Mouse (Mus musculus): ENCODE data around the gene Kif13a.

Kif13a gene

DNA sequence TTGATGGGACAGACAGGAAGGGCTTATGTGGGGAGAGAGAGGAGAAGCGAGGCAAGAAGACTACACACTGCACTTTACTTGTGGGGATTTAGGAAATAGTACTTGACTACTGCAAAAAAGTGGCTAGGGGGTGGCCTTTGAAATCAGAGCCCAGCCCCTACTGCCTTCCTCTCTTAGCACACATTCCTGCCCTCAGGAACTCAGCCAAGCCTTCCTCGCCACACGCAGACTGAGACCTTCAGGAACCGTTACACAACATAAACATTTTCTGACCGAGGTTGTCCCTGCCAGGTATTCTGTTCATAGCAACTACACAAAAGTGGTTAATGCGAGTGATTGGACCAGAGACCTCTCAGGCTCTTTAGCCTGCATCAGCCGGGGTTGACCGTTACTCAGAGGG is 8.1 kb downstream of the Kif13a start:
- DNase-seq (ENCODE audit: low spot score): no peak

GRCm38 (mm10) chr13:46919797-46920196 is 9.9 kb downstream of the Kif13a start:
- DNase-seq (ENCODE audit: low spot score): no peak

DNA sequence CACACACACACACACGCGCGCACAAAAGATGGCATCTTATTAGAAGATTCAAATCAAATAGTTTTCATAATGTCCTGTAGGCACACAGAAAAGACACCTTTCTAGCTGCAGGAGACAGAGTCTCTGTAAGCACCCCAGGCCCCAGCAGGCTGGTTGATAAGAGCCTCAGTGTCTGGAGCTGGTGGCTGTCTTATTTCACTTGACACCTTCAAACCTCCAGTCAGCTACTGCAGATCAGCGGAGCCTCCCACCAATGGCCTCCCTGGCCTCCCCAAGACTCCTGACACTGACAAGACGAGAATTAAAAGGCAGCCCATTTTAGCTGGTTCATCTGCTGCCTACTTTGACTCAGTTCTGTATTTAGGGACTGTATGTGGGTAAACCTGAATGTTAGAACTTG is 11.2 kb downstream of the Kif13a start:
- DNase-seq (ENCODE audit: low spot score): no peak

- DNase-seq (ENCODE audit: low spot score): no peak
Observed at GRCm38 (mm10) chr13:46911960-46912359, 17.7 kb downstream of the Kif13a start.

DNA sequence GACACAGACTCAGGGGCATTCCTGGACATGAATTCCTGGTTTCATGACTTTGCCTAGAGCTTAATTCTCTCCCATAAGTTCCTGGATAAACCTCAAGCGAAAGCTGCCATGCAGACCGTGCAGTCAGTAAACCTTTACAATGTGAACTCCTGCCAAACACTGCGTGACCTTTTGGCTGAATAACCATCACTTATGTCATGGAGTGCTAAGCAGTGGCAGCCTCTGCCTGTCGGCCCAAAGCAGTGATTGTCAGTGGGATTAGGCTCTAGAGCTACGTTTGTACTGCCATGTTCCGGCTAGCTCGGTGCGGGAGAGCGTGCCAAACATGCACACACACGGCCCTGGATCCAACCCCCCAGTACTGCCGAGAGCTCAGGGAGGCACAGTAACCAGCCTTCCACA is 18.6 kb downstream of the Kif13a start:
- DNase-seq (ENCODE audit: low spot score): no peak

DNA sequence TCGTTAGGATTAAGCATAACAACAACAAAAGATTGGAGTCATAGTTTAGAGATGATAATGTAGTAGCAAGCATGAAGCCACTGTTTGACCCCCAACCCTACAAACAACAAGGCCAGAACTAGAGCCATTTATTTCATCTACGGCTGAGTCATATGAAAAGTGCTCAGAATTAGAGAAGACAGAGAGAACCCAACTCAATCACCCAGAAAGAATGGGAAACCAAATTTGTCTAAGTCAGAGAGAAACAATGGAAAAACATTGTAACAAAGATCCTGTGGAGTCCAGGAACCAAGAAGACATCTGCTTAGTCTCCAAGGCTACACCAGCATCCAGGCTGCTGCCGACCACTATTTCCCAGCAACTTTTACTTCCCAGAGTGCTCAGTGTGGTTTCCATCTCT is 19.7 kb downstream of the Kif13a start:
- no peak for DNase-seq (ENCODE audit: low spot score)

DNA sequence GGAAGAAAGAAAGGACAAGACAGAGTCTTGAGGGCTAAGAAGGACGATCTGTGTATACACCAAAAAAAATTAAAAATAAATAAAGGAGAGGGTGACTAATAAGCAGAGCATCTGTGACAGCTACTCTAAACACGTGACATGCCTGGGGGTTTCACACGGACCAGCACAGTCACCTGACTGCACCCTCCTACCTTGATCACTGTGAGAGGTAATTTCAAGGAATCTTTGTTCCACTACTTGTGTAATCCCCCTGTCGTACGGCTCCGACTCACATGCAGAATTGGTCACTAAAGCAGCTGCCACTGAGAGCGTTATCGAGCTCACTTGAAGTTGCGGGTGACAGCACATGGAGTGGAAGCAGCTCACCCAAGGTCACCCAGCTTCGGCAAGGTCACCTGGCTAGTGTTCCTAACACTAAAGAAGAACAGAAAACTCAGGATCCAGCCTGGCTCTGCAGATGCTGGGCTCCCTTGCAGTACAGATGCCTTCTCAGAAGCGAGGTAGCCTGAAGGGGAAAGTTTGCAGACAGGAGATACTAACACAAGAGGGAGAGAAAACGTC is 20.6 kb downstream of the Kif13a start:
- no peak for DNase-seq (ENCODE audit: low spot score)

DNA sequence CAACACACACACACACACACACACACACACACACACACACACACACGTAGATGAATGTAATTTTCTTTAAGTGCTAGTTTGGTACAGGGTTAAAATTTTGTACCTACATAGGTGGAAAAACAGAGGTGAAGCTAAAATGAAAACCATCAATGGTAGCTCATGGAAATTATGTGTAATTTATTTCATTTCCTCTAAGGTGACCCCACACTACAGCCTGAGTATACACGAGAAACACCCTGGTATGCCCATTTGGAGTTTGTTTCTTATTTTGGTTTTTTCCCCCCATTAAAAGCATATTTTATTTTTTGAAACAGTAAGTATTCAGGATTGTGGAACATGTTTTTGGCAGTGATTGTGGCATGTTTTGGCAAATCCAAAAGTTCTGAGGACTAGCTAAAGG is 21.3 kb downstream of the Kif13a start:
- no peak for DNase-seq (ENCODE audit: low spot score)

GRCm38 (mm10) chr13:46907861-46908260 is 21.8 kb downstream of the Kif13a start:
- DNase-seq (ENCODE audit: low spot score): no peak

DNA sequence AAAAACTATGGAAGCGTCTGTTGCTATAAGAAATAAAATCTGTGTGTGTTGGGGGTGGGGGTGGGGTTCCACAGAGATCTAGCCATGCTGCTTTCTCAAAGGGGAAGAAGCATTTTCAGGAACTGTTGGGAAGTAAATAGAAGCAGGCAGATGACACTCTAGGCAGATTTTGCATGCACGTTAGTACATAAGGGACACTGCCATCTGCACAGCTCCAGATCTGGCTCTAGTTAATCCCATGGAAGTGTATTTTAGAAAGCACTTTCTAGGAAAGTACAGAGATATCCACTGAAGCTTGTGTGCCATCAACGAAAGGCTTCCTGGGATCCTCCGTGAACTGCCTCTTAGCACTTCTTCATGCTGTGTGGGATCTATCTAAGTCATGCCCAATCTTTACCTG is 22.6 kb downstream of the Kif13a start:
- no peak for DNase-seq (ENCODE audit: low spot score)

DNA sequence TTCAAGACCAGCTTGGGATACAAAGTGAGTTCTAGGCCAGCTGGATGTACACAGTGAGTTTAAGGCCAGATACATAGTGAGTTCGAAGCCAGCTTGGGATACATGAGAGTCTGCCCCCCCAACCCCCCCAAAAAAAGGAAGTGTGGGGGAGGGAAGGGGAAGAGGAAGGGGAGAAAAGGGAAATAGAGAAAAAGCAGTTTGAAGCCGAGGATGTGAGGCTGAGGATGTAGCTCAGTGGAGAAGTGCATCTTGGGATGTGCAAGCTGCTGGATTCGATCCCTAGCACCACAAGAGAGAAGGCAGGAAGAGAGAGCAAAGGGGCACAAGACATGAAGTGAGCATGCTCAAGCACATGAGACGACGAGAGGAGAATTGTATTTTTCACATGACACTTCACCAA is 23.7 kb downstream of the Kif13a start:
- no peak for DNase-seq (ENCODE audit: low spot score)

DNA sequence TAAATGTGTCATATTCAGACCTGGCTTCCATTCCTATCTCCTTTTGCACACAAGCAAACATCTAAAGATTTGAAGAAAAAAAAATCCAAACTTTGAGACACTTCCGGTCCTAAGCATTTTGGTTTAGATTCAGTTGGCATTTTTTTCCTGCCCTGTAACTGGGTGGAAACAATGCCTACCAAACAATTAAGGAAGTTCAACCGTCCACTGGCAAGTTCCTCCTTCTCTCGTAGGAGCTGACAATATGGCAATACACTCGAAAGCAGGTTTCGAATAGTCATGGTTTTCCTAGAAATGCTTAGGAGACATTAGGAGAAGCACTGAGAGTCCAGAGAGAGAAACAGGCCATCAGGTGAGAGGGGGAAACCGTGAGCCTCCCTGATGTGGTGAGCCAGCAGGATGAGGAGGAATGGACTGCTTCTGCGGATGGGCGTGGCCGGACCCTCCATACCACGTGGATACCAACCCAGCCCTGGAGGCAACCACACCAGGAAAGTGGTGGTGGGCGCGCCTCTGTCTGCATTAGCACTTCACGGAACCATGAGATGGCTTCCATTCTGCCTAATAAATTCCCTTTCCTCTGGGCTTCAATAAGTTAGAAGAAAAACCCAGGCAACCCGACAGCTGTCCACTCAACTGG is 24.6 kb downstream of the Kif13a start:
- no peak for DNase-seq (ENCODE audit: low spot score)

DNA sequence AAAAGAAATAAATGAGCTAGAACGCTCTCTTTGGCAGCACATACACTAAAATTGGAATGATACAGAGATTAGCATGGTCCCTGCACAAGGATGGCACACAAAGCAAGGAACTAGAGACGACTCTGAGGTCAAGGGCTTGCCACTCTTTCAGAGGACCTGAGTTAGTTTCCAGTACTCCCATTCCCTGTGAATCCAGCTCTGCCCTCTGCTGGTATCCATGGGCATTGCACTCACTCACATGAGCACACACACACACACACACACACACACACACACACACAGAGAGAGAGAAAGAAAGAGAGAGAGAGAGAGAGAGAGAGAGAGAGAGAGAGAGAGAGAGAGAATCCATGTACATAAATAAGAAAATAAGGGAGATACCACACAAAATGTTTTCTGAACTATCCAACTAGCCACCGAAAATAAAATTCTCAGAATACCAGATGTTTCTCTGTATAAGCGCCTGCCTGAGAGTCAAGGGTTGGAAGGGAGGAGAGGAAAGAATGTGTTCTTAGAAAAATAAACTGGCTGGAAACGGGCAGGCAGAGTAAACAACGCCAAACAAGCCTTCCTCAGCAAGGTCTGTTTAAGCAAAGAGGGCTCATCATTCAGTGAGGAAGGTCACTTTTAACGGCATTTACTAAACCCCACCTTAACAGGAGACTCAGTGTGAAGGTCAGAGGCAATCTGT is 27.0 kb downstream of the Kif13a start:
- no peak for DNase-seq (ENCODE audit: low spot score)

- DNase-seq (ENCODE audit: low spot score): no peak
Observed at GRCm38 (mm10) chr13:46900870-46901555, 28.7 kb downstream of the Kif13a start.

DNA sequence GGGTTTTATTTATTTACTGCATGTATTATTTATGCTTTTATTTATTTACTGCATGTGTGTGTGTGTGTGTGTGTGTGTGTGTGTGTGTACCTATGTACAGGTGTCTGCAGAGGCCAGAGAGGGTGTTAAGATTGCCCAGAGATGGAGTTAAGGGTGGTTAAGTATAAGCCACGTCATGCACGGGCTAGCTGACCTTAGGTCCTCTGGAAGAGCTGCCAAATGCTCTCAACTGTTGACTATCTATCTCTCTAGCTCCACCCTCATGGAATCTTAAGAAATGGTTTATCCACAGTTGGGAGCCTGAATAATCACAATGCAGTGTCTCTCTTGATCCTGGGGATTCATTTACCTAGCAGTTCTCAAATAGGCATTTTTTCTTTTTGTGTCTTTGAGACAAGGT is 30.8 kb downstream of the Kif13a start:
- DNase-seq (ENCODE audit: low spot score): no peak

DNA sequence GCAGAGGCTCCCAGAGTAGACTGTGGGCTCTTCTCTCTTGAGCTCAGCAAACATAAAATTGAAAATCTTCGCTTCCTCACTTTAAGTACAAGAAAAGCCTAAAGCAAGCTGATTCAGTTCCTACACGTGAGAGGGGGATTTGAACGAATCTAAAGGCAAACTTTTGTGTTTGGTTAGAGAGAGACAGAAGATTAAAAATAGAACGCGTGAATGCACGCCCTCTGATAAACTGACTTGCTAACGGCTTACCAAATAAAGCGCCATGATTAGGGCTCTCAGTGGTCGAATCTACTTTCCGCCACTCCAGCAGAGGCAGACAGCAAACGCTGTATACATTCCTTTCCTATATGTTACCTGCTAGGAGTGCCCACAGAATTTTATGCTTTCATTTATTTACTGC is 31.3 kb downstream of the Kif13a start:
- no peak for DNase-seq (ENCODE audit: low spot score)

DNA sequence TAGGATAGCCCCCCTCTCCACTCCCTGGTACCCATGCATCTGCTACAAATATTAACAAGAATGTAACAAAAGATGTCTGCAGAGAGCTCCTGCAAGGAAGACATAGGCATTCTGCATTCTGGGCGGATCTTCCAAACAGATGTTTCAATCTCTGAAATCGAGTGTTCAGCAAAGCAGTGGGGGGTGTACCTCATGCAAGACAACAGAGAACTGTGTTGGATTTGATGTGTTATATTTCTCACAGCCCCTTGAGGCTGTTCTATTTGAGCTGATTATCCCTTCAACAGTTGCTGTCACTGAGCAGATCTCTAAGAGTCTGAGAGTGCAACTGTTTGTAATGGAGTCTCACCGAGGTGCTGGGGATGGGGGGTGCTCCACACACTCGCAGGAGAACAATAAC is 37.3 kb downstream of the Kif13a start:
- DNase-seq (ENCODE audit: low spot score): no peak

- DNase-seq (ENCODE audit: low spot score): no peak
Observed at GRCm38 (mm10) chr13:46888150-46888683, 41.5 kb downstream of the Kif13a start.

- no peak for DNase-seq (ENCODE audit: low spot score)
Observed at GRCm38 (mm10) chr13:46886497-46887261, 43.0 kb downstream of the Kif13a start.

- no peak for DNase-seq (ENCODE audit: low spot score)
Observed at GRCm38 (mm10) chr13:46885759-46886060, 44.0 kb downstream of the Kif13a start.

DNA sequence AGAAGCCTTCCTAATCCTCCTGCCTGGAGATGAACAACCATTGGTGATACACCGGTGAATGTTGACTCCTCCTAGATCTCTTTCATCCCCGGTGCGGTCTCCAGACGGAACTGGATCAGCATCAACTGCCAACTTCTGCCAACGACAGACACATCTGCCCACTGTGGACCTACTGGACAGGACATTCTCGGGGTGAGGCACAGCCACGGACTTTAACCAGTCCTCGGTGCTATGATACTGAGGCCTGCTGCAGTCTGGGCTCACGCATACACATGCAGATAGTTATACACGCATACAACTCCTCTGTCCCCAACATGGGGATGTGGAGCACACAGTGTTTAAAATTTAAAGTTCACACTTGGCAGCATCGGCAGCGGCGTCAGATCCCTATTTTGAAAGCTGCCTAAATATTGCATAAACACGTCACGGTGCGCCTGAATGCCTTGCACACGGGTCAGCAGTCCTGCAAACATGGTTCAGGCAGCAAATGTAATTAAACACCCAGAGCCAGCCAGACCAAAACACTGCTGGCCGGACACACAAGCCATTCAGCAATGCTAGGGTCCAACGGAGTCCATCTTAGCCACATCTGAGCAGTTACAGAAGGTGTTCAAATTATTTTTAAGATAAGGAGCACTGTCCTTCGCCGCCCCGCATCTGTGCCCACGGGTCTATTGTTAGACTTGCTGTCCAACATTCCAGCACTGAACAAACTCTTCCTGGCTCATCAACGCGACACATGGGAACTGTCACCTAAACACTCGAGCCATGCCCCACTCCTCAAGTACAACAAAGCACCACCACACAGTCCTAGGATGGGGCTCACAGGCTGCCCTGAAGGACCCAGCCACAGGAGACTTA is 44.5 kb downstream of the Kif13a start:
- DNase-seq (ENCODE audit: low spot score): no peak
